Mouse (Mus musculus) embryo, embryonic 10.5 days (tissue): Measurements from ENCODE around the gene Casr.

Experiments
- DNase-seq: peaks from one replicate; pipeline ENCODE4 v3.0.0-alpha.2; 2015; ENCODE audit warnings: low spot score

Casr gene

GRCm38 (mm10) chr16:36523095-36523494, 38.8 kb downstream of the Casr start:
- DNase-seq, result no peak

- no peak for DNase-seq
Measured at GRCm38 (mm10) chr16:36516355-36516754, 45.6 kb downstream of the Casr start.

GRCm38 (mm10) chr16:36507300-36507699, 54.6 kb downstream of the Casr start:
- no peak for DNase-seq

- no peak for DNase-seq
Measured at GRCm38 (mm10) chr16:36506827-36507226, 55.1 kb downstream of the Casr start.

GRCm38 (mm10) chr16:36505913-36506312, 56.0 kb downstream of the Casr start:
- DNase-seq, result no peak

- DNase-seq, result no peak
Measured at GRCm38 (mm10) chr16:36505134-36505533, 56.8 kb downstream of the Casr start.

- DNase-seq, result no peak
Measured at GRCm38 (mm10) chr16:36502286-36502685, 59.7 kb downstream of the Casr start.

GRCm38 (mm10) chr16:36492420-36492819, 69.5 kb downstream of the Casr start:
- no peak for DNase-seq

GRCm38 (mm10) chr16:36476866-36477265, 85.1 kb downstream of the Casr start:
- DNase-seq, result no peak

- no peak for DNase-seq
Measured at GRCm38 (mm10) chr16:36475530-36475929, 86.4 kb downstream of the Casr start.

GRCm38 (mm10) chr16:36474849-36475248, 87.1 kb downstream of the Casr start:
- DNase-seq, result no peak

- DNase-seq, result peak; percentile 48
Measured at GRCm38 (mm10) chr16:36473217-36474216, 88.4 kb downstream of the Casr start.

GRCm38 (mm10) chr16:36471066-36471633, 90.8 kb downstream of the Casr start:
- peak; percentile 8 for DNase-seq

- peak; percentile 69 for DNase-seq
Measured at GRCm38 (mm10) chr16:36469955-36470478, 91.9 kb downstream of the Casr start.

- no peak for DNase-seq
Measured at GRCm38 (mm10) chr16:36469367-36469766, 92.6 kb downstream of the Casr start.

- DNase-seq, result peak; percentile 14
Measured at GRCm38 (mm10) chr16:36468862-36469261, 93.1 kb downstream of the Casr start.

GRCm38 (mm10) chr16:36467936-36468335, 94.0 kb downstream of the Casr start:
- DNase-seq, result no peak

GRCm38 (mm10) chr16:36465436-36465835, 96.5 kb downstream of the Casr start:
- DNase-seq, result no peak

GRCm38 (mm10) chr16:36464076-36464475, 97.9 kb downstream of the Casr start:
- no peak for DNase-seq

- peak; percentile 45 for DNase-seq
Measured at GRCm38 (mm10) chr16:36460426-36460825, 101.5 kb downstream of the Casr start.

- no peak for DNase-seq
Measured at GRCm38 (mm10) chr16:36455342-36455802, 106.6 kb downstream of the Casr start, which contains the start of gene Stfa3. Gene Stfa3 (minus strand): TSS chr16:36455392.
